Mouse (Mus musculus) brain, embryonic 14.5 days (tissue): ENCODE results near the gene Akap7.

Experiments
- CTCF ChIP-seq: fragments of 200-500 bp; IDR thresholded peaks from 2 replicates; pipeline ENCODE4 v1.5.1; 2012; ENCODE audit warnings: inconsistent platforms, mild to moderate bottlenecking, moderate library complexity, borderline replicate concordance; ENCODE audit not compliant: insufficient read depth, insufficient read length; ENCODE audit errors: extremely low read depth
- POLR2A ChIP-seq: fragments of 200-500 bp; IDR thresholded peaks from 2 replicates; pipeline ENCODE4 v1.6.1; 2012; ENCODE audit warnings: mild to moderate bottlenecking, inconsistent platforms, borderline replicate concordance; ENCODE audit not compliant: poor library complexity, insufficient read depth, insufficient read length, severe bottlenecking; ENCODE audit errors: extremely low read depth

DNA sequence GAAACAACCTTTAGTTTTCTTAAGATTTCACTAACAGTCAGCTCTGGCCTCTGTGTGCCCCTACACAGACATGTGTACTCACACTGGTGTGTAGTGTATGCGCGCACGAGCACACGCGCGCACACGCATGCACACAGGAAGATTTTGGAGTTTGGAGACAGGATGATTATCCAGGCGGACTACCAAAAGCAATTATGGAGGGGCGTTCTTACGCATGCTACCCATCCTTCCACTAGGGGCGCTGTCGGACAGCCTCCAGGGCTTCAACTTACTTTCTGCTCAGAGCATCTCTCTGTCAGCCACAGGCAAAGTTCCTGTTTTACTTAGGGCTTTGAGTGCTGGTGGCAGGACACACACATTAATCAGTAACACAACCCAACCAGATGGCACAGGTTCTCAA lies 57.6 kb downstream of the Akap7 start:
- no peak for TF ChIP-seq POLR2A
- TF ChIP-seq CTCF, result peak; percentile 90
